In genomic region chr2:27780162-27780561, GRCm38 (mm10) we compare ENCODE assay signal across 19 mouse cellular contexts.
"Had no signal": no experiment of that assay in that cellular context is flagged by ENCODE, and none has a peak within 500 bp of the region (broad histone marks: within the 10 kb centered on the region; RNA-seq: fewer than 3 reads in every experiment).

No protein-coding gene starts in this region.

- H3K9me3 ChIP-seq: limb, embryonic 13.5 days; liver, embryonic 13.5 days; midbrain, embryonic 10.5 days; neural tube, embryonic 13.5 days; stomach, embryonic 15.5 days had no signal

- H3K9ac ChIP-seq: limb, embryonic 13.5 days; liver, embryonic 13.5 days; neural tube, embryonic 13.5 days; stomach, embryonic 15.5 days had no signal

- ATAC-seq: intestine, postnatal 0 days had no signal

- H3K4me1 ChIP-seq: liver, embryonic 13.5 days; midbrain, embryonic 10.5 days; neural tube, embryonic 13.5 days had no signal

- H3K36me3 ChIP-seq: limb, embryonic 13.5 days; liver, embryonic 13.5 days; midbrain, embryonic 10.5 days; neural tube, embryonic 13.5 days; stomach, embryonic 15.5 days had no signal

- H3K27me3 ChIP-seq: limb, embryonic 13.5 days; liver, embryonic 13.5 days; neural tube, embryonic 13.5 days; stomach, embryonic 15.5 days had no signal

- DNase-seq: kidney, adult 2 months; kidney, postnatal 25 days; layer of hippocampus, adult 9-11 months; liver, embryonic 13.5 days; lung, adult 2 months; midbrain, embryonic 14.5 days; retina, postnatal 1 day; right cerebral cortex, postnatal 25 days; spleen, adult 18-20 months; thymus, adult 2 months; thymus, postnatal 14 days; thymus, postnatal 4 days had no signal

- H3K4me2 ChIP-seq: limb, embryonic 13.5 days; liver, embryonic 13.5 days; neural tube, embryonic 13.5 days; stomach, embryonic 15.5 days had no signal

- H3K27ac ChIP-seq: kidney, postnatal 0 days; layer of hippocampus, adult 2 months; limb, embryonic 13.5 days; liver, embryonic 13.5 days; midbrain, embryonic 10.5 days; neural tube, embryonic 13.5 days had no signal

- H3K4me3 ChIP-seq: layer of hippocampus, adult 2 months; limb, embryonic 13.5 days; liver, embryonic 13.5 days; midbrain, embryonic 10.5 days; neural tube, embryonic 13.5 days; stomach, embryonic 15.5 days had no signal
